In genomic region chr11:118403951-118404899, GRCm38 (mm10) we compare ENCODE assay signal across 13 mouse cellular contexts. TPM values are rescaled to one million over a fixed set of nuclear protein-coding genes. Genes with fewer than 3 reads are reported as not detected.
DNase-seq lines count a peak whose midpoint lies in the region; ATAC-seq and TF ChIP-seq lines count a peak whose summit lies in the region.
"Had no signal": no experiment of that assay in that cellular context is flagged by ENCODE, and none has a peak within 500 bp of the region (broad histone marks: within the 10 kb centered on the region; RNA-seq: fewer than 3 reads in every experiment).

No protein-coding gene starts in this region.

- no peak for TF ChIP-seq POLR2A in spleen, adult 2 months (IDR thresholded peaks at IDR 0.05; ENCODE audit: low read depth, low read length)

- no peak for TF ChIP-seq EP300 in stomach, postnatal 0 days (optimal IDR thresholded peaks at IDR 0.05)

- peak; percentile 8 for DNase-seq in kidney, adult 11 months
- DNase-seq in kidney, adult 18-20 months: no peak
- DNase-seq in spleen, adult 2 months (ENCODE audit: low read depth in 1 of 2, low spot score in 2 of 2): no peak
- no peak for DNase-seq in spleen, adult 12 weeks (ENCODE audit: low spot score)
- peak; percentile 21 for DNase-seq in cerebellum, adult 9-11 months
- peak; percentile 13 for DNase-seq in stomach, postnatal 0 days (ENCODE audit: low spot score)
- DNase-seq in c-Kit-positive CD71-positive TER-119-positive erythroid progenitor cells, embryonic 14.5 days (ENCODE audit: low spot score): no peak
- DNase-seq: adrenal gland, postnatal 36 days; lung, adult 2 months had no signal

- H3K36me3 ChIP-seq in spleen, adult 2 months (ENCODE audit: control insufficient read depth, insufficient read depth, low read length): peaks cover 15% of the 10 kb centered on the region
- H3K36me3 ChIP-seq in stomach, postnatal 0 days (ENCODE audit: control insufficient read depth, insufficient read depth, low read length): peaks cover 12% of the 10 kb centered on the region; the same call in 1 of the 2 replicates

- no peak overlapping the region for H3K4me2 ChIP-seq in stomach, postnatal 0 days (replicated peaks; ENCODE audit: low read depth)
- H3K4me2 ChIP-seq: hindbrain, embryonic 13.5 days; limb, embryonic 13.5 days; midbrain, embryonic 11.5 days had no signal

- H3K27me3 ChIP-seq in spleen, adult 2 months (ENCODE audit: control insufficient read depth, insufficient read depth, low read length): no peaks in the 10 kb centered on the region
- no peaks in the 10 kb centered on the region for H3K27me3 ChIP-seq in stomach, postnatal 0 days (ENCODE audit: control insufficient read depth, insufficient read depth, low read length)
- H3K27me3 ChIP-seq: hindbrain, embryonic 13.5 days; limb, embryonic 13.5 days had no signal

- 37% methylated on average over 6 of the region's 6 CpGs for WGBS in spleen, adult 2 months
- 78% methylated on average over 6 of the region's 6 CpGs for WGBS in stomach, postnatal 0 days

- H3K4me3 ChIP-seq in spleen, adult 2 months (ENCODE audit: extremely low read depth, insufficient read depth, insufficient read length): no peak overlapping the region
- H3K4me3 ChIP-seq in stomach, postnatal 0 days (ENCODE audit: low read depth, low read length): no peak overlapping the region
- H3K4me3 ChIP-seq: embryonic facial prominence, embryonic 10.5 days; hindbrain, embryonic 13.5 days; limb, embryonic 13.5 days had no signal

- no peak for ATAC-seq in stomach, postnatal 0 days (ENCODE audit: low FRiP score, low TSS enrichment)

- H3K27ac ChIP-seq in spleen, adult 2 months (ENCODE audit: insufficient read depth, low read length): 0 out of 2 replicates have a peak overlapping the region, but pooled peaks have one; percentile 20
- no peak overlapping the region for H3K27ac ChIP-seq in stomach, postnatal 0 days (replicated peaks)
- H3K27ac ChIP-seq: embryonic facial prominence, embryonic 10.5 days; hindbrain, embryonic 13.5 days; limb, embryonic 13.5 days had no signal

- H3K4me1 ChIP-seq in spleen, adult 2 months (ENCODE audit: control insufficient read depth, insufficient read depth, insufficient read length): peaks cover 26% of the 10 kb centered on the region; the same call in 1 of the 2 replicates
- H3K4me1 ChIP-seq in stomach, postnatal 0 days (replicated peaks; ENCODE audit: control insufficient read depth, insufficient read depth): peaks cover 10% of the 10 kb centered on the region

- no peak for TF ChIP-seq CTCF in spleen, adult 2 months (IDR thresholded peaks at IDR 0.05; ENCODE audit: extremely low read depth, insufficient read depth, insufficient read length, insufficient replicate concordance)
- TF ChIP-seq CTCF in stomach, postnatal 0 days (IDR thresholded peaks at IDR 0.05; ENCODE audit: low read depth): no peak

- H3K9me3 ChIP-seq in stomach, postnatal 0 days (ENCODE audit: control insufficient read depth, low read length): no peaks in the 10 kb centered on the region
- H3K9me3 ChIP-seq: embryonic facial prominence, embryonic 10.5 days; hindbrain, embryonic 13.5 days; limb, embryonic 13.5 days had no signal

- no peak overlapping the region for H3K9ac ChIP-seq in stomach, postnatal 0 days (ENCODE audit: low read length)
- H3K9ac ChIP-seq: hindbrain, embryonic 13.5 days; limb, embryonic 13.5 days had no signal

RNA-seq across cellular contexts. Expression of gene Lgals3bp, which starts 2.3 kb away (rescaled TPM):
- polyA plus RNA-seq in spleen, adult 2 months (2012; rRNA removed): 253 and 254 TPM in 2 replicates
- 142 and 144 TPM in 2 replicates for polyA plus RNA-seq in stomach, postnatal 0 days (2015; fragmentation: Nextera tagmentation; extraction: Ambion mirVana)

RNA-seq across cellular contexts. Expression of gene Cant1, which starts 14.7 kb away (rescaled TPM):
- 42.7 and 50.5 TPM in 2 replicates for polyA plus RNA-seq in spleen, adult 2 months (2012; rRNA removed)
- polyA plus RNA-seq in stomach, postnatal 0 days (2015; fragmentation: Nextera tagmentation; extraction: Ambion mirVana): 32.3 and 33.9 TPM in 2 replicates

RNA-seq across cellular contexts. Expression of gene C1qtnf1, which starts 23.8 kb away (rescaled TPM):
- polyA plus RNA-seq in spleen, adult 2 months (2012; rRNA removed): 10.5 and 12.0 TPM in 2 replicates
- polyA plus RNA-seq in stomach, postnatal 0 days (2015; fragmentation: Nextera tagmentation; extraction: Ambion mirVana): 9.0 and 11.0 TPM in 2 replicates

RNA-seq across cellular contexts. Expression of gene Timp2, which starts 48.7 kb away (rescaled TPM):
- polyA plus RNA-seq in spleen, adult 2 months (2012; rRNA removed): 68.1 and 75.1 TPM in 2 replicates
- polyA plus RNA-seq in stomach, postnatal 0 days (2015; fragmentation: Nextera tagmentation; extraction: Ambion mirVana): 72.7 and 77.2 TPM in 2 replicates

Comparison
In these comparisons a context has a peak if more than half of its experiments do, and no peak if none do; other contexts are left out.
1. DNase-seq: peak in kidney, adult 11 months (single experiment), cerebellum, adult 9-11 months (single experiment) and stomach, postnatal 0 days (single experiment); none in kidney, adult 18-20 months (single experiment), spleen, adult 2 months (0 of 2), spleen, adult 12 weeks (single experiment) and c-Kit-positive CD71-positive TER-119-positive erythroid progenitor cells, embryonic 14.5 days (single experiment).